Mouse (Mus musculus) neural tube, embryonic 14.5 days (tissue): ENCODE data around the gene Dcxr. TPM values are rescaled to one million over a fixed set of nuclear protein-coding genes. Genes with fewer than 3 reads are reported as not detected.
"Not testable (repeated sequence)": the region's sequence is repeated elsewhere in the genome, so short reads cannot be mapped to it uniquely, and the experiment has no call there.

Experiments
- ATAC-seq: fragments of 200-750 bp; cut with Nextera tagmentation; 2 replicates; pipeline ENCODE4 v1.8.0; 2017; ENCODE audit warnings: low read depth, mild to moderate bottlenecking, moderate TSS enrichment, moderate library complexity
- H3K27ac ChIP-seq: fragments of 300-500 bp; sonication (generic); 2 replicates; pipeline ENCODE4 v1.5.1; 2014; ENCODE audit warnings: low read depth, mild to moderate bottlenecking, control low read depth, low read length, moderate library complexity, mixed read lengths
- H3K27me3 ChIP-seq: fragments of 300-500 bp; sonication (generic); 2 replicates; pipeline ENCODE4 v1.6.1; 2014; ENCODE audit warnings: low read length; ENCODE audit not compliant: control insufficient read depth, insufficient read depth
- H3K36me3 ChIP-seq: fragments of 300-500 bp; sonication (generic); 2 replicates; pipeline ENCODE4 v1.6.1; 2014; ENCODE audit warnings: low read length, mixed read lengths; ENCODE audit not compliant: control insufficient read depth, insufficient read depth
- H3K4me1 ChIP-seq: fragments of 300-500 bp; sonication (generic); 2 replicates; pipeline ENCODE4 v1.6.1; 2014; ENCODE audit warnings: low read length; ENCODE audit not compliant: control insufficient read depth, insufficient read depth
- H3K4me2 ChIP-seq: fragments of 300-500 bp; sonication (generic); 2 replicates; pipeline ENCODE4 v1.6.1; 2014; ENCODE audit warnings: mild to moderate bottlenecking, low read depth, low read length, control low read depth
- H3K4me3 ChIP-seq: fragments of 300-500 bp; sonication (generic); 2 replicates; pipeline ENCODE4 v1.5.1; 2014; ENCODE audit warnings: low read depth, low read length, control low read depth, mixed read lengths
- H3K9ac ChIP-seq: fragments of 300-500 bp; sonication (generic); replicated peaks from 2 replicates; pipeline ENCODE4 v1.6.1; 2014; ENCODE audit warnings: low read depth, mild to moderate bottlenecking, control low read depth, low read length, mixed read lengths
- H3K9me3 ChIP-seq: fragments of 300-500 bp; sonication (generic); 2 replicates; pipeline ENCODE4 v1.6.1; 2016; ENCODE audit warnings: low read length; ENCODE audit not compliant: control insufficient read depth
- WGBS: fragments of 180-500 bp; shearing (Covaris S2); extraction: QIAGEN DNeasy Blood & Tissue Kit; methylation state at CpG from one replicate; pipeline ENCODE4 v1.1.7; 2014; 5-methylcytosine and 5-hydroxymethylcytosine counted together
- polyA plus RNA-seq: library from polyadenylated mRNA; unstranded; fragments of >200 nt; fragmentation: Nextera tagmentation; extraction: Ambion mirVana; gene quantifications from 2 replicates; pipeline ENCODE4 v1.2.1, GENCODE M21; 2014

Dcxr gene
- polyA plus RNA-seq, 1 experiment from 2014 or later = 10.5 TPM

GRCm38 (mm10) chr11:120689365-120689764 is 37.7 kb downstream of the Dcxr start:
- no peak overlapping the region for H3K4me2 ChIP-seq
- no peak for ATAC-seq
- no peaks in the 10 kb centered on the region for H3K4me1 ChIP-seq
- no peak overlapping the region for H3K27ac ChIP-seq
- no peaks in the 10 kb centered on the region for H3K9me3 ChIP-seq
- H3K36me3 ChIP-seq = peaks cover 31% of the 10 kb centered on the region
- 84% methylated on average over 3 of the region's 3 CpGs for WGBS
- H3K27me3 ChIP-seq = no peaks in the 10 kb centered on the region
- H3K4me3 ChIP-seq = no peak overlapping the region
- H3K9ac ChIP-seq = no peak overlapping the region

- no peak overlapping the region for H3K9ac ChIP-seq
- no peaks in the 10 kb centered on the region for H3K4me1 ChIP-seq
- ATAC-seq = no peak
- peaks cover 34% of the 10 kb centered on the region for H3K36me3 ChIP-seq
- H3K27ac ChIP-seq = no peak overlapping the region
- no peak overlapping the region for H3K4me3 ChIP-seq
- no peaks in the 10 kb centered on the region for H3K9me3 ChIP-seq
- no peak overlapping the region for H3K4me2 ChIP-seq
- no peaks in the 10 kb centered on the region for H3K27me3 ChIP-seq
- 77% methylated on average over 20 of the region's 20 CpGs for WGBS
These were observed 40.3 kb downstream of the Dcxr start for GRCm38 (mm10) chr11:120686650-120687272.

- H3K9ac ChIP-seq = no peak overlapping the region
- no peaks in the 10 kb centered on the region for H3K9me3 ChIP-seq
- WGBS = 96% methylated on average over 2 of the region's 2 CpGs
- H3K27ac ChIP-seq = no peak overlapping the region
- H3K4me2 ChIP-seq = no peak overlapping the region
- no peaks in the 10 kb centered on the region for H3K27me3 ChIP-seq
- H3K4me3 ChIP-seq = no peak overlapping the region
- H3K36me3 ChIP-seq = peaks cover 42% of the 10 kb centered on the region
- H3K4me1 ChIP-seq = no peaks in the 10 kb centered on the region
- ATAC-seq = no peak
These were observed 42.4 kb downstream of the Dcxr start for GRCm38 (mm10) chr11:120684660-120685059.

GRCm38 (mm10) chr11:120684086-120684485 is 43.0 kb downstream of the Dcxr start:
- Histone ChIP-seq H3K27ac (no peak overlapping the region), H3K4me3 (no peak overlapping the region), H3K9me3 (no peaks in the 10 kb centered on the region), H3K36me3 (peaks cover 42% of the 10 kb centered on the region), H3K4me2 (no peak overlapping the region), H3K27me3 (no peaks in the 10 kb centered on the region), H3K4me1 (no peaks in the 10 kb centered on the region), H3K9ac (no peak overlapping the region)
- 95% methylated on average over 2 of the region's 2 CpGs for WGBS
- no peak for ATAC-seq

- Histone ChIP-seq H3K36me3 (peaks cover 40% of the 10 kb centered on the region), H3K9me3 (no peaks in the 10 kb centered on the region), H3K4me3 (no peak overlapping the region), H3K27ac (no peak overlapping the region), H3K27me3 (no peaks in the 10 kb centered on the region), H3K9ac (no peak overlapping the region), H3K4me2 (no peak overlapping the region), H3K4me1 (no peaks in the 10 kb centered on the region)
- WGBS = 85% methylated on average over 3 of the region's 3 CpGs
- no peak for ATAC-seq
These were observed 43.5 kb downstream of the Dcxr start for GRCm38 (mm10) chr11:120683536-120683935.

- Histone ChIP-seq H3K9me3 (no peaks in the 10 kb centered on the region), H3K27me3 (no peaks in the 10 kb centered on the region), H3K4me2 (no peak overlapping the region), H3K4me3 (no peak overlapping the region), H3K9ac (no peak overlapping the region), H3K4me1 (no peaks in the 10 kb centered on the region), H3K27ac (no peak overlapping the region), H3K36me3 (peaks cover 40% of the 10 kb centered on the region)
- no peak for ATAC-seq
- 90% methylated on average over 5 of the region's 5 CpGs for WGBS
These were observed 44.4 kb downstream of the Dcxr start for GRCm38 (mm10) chr11:120682683-120683082.

- Histone ChIP-seq H3K27me3 (no peaks in the 10 kb centered on the region), H3K9me3 (no peaks in the 10 kb centered on the region), H3K4me3 (no peak overlapping the region), H3K27ac (no peak overlapping the region), H3K36me3 (peaks cover 32% of the 10 kb centered on the region), H3K9ac (no peak overlapping the region), H3K4me1 (no peaks in the 10 kb centered on the region), H3K4me2 (no peak overlapping the region)
- WGBS = 94% methylated on average over 3 of the region's 3 CpGs
- no peak for ATAC-seq
These were observed 47.2 kb downstream of the Dcxr start for GRCm38 (mm10) chr11:120679909-120680308.

- no peaks in the 10 kb centered on the region for H3K27me3 ChIP-seq
- H3K27ac ChIP-seq = no peak overlapping the region
- ATAC-seq = no peak
- WGBS = 93% methylated on average over 4 of the region's 4 CpGs
- H3K9ac ChIP-seq = no peak overlapping the region
- H3K9me3 ChIP-seq = no peaks in the 10 kb centered on the region
- H3K4me1 ChIP-seq = peaks cover 4% of the 10 kb centered on the region
- H3K4me2 ChIP-seq = no peak overlapping the region
- H3K36me3 ChIP-seq = peaks cover 28% of the 10 kb centered on the region
- H3K4me3 ChIP-seq = no peak overlapping the region
These were observed 50.1 kb downstream of the Dcxr start for GRCm38 (mm10) chr11:120676951-120677350.

GRCm38 (mm10) chr11:120675875-120676274 is 51.2 kb downstream of the Dcxr start:
- not testable (repeated sequence) for H3K9ac ChIP-seq, H3K4me3 ChIP-seq, H3K9me3 ChIP-seq, H3K4me1 ChIP-seq, H3K4me2 ChIP-seq, H3K27ac ChIP-seq, ATAC-seq, H3K27me3 ChIP-seq
- WGBS = 95% methylated on average over 4 of the region's 5 CpGs
- H3K36me3 ChIP-seq = peaks cover 28% of the 10 kb centered on the region
